Mouse (Mus musculus) large intestine, adult 2 months (tissue): ENCODE data around the gene Zfp644. TPM values are rescaled to one million over a fixed set of nuclear protein-coding genes. Genes with fewer than 3 reads are reported as not detected.

Source experiments
- DNase-seq: peaks from one replicate; pipeline ENCODE4 v3.0.0-alpha.2; 2012; ENCODE audit warnings: low read depth, low spot score
- WGBS: fragments of 180-500 bp; shearing (Covaris S2); methylation state at CpG from one replicate; pipeline ENCODE4 v1.1.7; 2018; 5-methylcytosine and 5-hydroxymethylcytosine counted together
- polyA plus RNA-seq: library from polyadenylated mRNA; depleted of rRNA; stranded (reverse); fragments of >200 nt; gene quantifications from 2 replicates; pipeline ENCODE4 v1.2.3, GENCODE M21; 2012

Zfp644 gene
- polyA plus RNA-seq, 1 experiment, result 3.7 TPM

DNA sequence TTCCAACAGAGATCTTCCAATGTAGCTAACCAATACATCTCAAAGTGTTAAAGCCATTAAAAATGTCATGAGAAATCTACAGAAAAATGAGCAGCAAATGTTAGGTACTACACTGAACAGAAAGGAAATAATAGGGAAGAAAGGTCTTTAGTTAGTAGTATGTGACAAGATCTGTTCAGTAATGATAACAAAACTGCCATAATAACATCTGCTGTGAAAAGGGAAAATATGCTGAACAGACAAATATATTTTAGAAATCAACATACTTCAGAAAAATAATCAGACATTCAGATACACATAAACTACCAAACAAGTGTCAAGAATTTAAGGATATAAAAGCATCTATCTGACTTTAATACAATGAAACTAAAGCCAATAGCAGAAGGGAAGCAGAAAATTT is 24.5 kb downstream of the Zfp644 start:
- DNase-seq, result no peak

DNA sequence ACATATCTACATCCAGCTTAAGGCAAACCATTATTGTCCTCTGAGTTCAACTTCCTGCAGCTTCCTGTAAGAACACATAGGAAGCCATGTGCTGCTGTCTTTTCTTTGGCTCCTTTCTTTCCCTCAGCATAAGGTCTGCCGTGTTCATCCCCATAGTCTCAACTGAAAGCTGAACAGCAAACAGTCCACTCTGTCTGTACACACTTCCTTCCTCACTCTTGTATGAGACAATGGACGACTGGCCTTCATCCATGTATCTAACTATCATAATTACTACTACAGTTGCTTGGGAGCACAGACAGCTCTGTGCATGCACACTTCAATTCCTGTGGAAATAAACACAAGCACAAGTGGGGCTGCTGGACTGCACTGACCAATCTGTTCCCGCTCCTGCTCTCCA is 25.2 kb downstream of the Zfp644 start:
- no peak for DNase-seq
- WGBS, result 47% methylated on average over 3 of the region's 3 CpGs

DNA sequence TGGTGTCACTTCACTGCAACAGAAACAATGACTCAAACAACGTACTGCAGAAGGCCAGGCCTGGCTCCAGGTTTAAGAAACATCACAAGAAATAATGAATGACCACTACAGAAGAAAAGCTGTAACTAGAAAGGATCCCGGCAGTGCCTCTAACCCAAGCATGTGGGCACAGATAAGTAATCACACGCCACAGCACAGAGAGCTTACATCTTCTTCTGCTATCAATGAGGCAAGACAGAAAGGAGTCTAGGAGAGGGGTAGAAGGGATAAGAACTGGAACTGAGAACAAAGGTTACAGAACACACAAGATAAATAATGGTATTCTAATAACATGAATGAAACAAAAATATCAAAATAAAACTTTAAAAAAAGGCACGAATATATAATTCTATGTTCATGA is 32.2 kb downstream of the Zfp644 start:
- WGBS, result 94% methylated on average over 4 of the region's 4 CpGs
- no peak for DNase-seq

DNA sequence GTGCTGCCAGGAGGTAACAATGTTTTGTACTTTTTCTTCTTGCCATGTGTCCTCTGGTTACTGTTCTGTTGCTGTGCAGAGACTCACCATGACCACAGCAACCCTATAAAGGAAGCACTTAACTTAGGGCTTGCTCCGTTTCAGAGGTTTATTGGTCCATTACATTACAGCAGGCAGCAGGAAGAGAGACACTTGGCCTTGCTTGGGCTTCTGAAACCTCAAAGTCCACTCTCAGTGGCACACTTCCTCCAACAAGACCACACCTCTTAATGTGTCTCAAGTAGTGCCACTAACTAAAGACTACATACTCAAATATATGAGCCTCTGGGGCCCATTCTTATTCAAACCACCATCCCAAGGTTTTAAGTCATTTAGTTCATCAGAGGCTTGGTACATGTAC is 36.2 kb downstream of the Zfp644 start:
- DNase-seq, result peak; percentile 7
- WGBS, result 16% methylated on average over 1 of the region's 1 CpGs

DNA sequence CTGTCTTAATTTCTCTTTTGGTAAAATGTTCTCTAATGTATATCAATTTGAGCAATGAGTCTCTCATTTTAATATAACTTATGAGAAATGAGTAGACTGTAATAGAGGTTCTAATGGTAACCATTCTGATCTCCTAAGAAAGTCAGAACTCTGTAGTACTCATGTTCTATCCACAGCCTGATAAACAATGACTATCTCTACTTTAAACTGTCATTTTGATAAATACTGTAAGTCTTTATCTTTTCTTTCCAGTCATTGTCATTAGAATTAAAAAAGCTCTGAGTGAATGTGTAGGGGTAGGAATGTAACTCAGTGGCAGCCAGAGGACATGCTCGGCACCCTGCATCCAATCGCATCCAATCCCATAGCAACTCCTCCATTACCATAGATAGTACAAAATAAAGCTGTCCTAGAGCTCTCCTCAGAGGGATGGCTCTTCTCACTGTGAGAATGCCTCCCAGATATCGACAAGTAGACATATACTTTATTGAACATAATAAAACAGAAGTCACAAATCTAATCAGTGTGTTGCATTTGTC is 44.2 kb downstream of the Zfp644 start:
- DNase-seq, result no peak
- 85% methylated on average over 3 of the region's 3 CpGs for WGBS

DNA sequence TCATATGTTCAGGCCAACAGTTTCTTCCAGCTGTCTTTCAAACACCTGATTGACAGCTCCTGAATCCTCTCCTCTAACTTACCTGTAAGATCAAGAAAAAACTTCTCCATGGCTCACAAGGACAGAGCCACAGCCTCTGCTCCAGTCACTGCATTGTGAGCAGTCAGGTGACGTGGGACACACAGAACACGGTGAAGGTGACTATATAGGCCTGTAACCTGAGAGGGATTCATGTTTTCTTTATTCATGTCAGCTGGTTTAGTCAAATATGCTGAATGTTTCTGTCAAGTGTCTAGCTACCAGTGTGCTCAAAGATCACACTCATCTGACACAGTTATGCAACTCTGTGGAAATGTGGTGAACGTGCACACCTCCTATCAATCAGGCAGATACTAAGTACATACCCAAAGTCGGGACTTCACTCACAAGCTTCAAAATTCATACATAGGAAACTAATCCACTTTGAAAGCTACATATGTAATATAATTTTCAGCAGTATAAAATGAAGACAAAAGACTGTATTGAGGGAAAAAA is 44.8 kb downstream of the Zfp644 start:
- 92% methylated on average over 4 of the region's 4 CpGs for WGBS

DNA sequence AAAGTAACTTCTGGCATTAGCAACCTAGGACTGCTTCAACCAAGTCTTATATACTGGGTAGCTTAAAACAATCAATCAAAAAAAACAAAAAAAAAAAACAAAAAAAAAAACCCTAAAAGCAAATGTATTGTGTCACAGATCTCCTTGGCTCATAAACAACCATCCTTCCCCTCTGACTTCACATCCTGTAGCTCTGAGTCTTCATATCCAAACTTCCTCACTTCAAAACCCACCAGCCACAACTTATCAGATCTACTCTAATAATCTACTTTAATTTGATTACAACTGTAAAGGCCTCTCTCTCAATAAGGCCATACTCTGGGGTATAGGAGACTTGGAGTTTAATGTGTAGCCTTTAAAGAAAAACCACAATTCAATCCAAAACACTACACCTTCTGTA is 47.1 kb downstream of the Zfp644 start:
- DNase-seq, result no peak

More for the DNA sequence above, 44.8 kb downstream of the Zfp644 start:
- no peak for DNase-seq

DNA sequence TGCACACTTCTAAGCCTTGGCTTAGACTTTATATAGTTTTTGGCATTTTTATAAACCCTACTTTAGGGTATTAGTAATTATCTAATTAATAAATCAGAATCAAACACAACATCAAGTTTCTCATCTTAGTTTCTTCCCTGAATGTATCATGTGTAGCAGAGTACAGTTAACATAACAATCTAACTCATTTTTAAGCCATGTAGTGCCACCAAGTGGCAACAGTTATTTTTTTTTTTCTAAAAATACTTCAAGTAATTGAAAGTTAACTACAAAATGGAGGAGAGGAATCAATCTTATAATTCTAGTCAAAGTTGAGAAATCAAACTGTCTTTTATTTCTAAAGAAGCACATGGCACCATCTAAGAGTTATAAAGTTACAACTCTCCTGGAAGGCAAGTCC is 47.6 kb downstream of the Zfp644 start:
- no peak for DNase-seq

DNA sequence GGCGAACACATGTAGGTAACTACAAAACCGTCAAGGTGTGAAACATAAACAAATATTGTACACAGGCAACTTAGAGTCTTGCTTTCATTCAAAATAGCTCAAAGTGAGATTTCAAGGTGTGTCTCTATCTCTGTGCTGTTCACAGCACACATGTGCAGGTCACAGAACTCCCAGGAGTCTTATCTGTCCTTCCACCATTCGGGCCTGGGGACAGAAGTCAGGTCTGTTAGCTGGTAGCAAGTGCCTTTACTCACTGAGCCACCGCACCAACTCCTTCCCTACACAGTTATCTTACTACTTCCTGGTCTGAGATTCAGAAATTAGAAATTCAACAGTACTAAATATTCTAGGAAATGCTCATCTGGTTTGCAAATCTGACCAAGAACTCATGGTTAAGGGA is 53.7 kb downstream of the Zfp644 start:
- DNase-seq, result no peak
- WGBS, result 91% methylated on average over 4 of the region's 4 CpGs

DNA sequence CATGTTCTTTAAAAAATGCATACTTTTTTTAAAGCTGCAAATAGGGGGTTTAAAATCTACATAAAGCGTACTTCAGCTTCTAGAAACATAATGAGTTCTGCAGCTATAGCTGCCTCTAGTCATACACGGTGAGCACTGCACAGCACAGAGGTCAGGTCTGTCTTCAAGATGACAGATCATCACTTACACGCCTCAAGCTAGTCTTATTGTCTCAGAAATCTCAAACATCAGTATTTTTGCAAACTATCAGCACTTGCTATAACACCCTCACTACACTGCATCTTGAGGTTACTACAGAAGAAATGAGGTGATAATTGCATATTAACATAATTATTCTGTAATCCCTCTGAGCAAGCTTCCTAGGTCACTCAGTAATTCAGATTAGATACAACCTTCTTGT is 55.2 kb downstream of the Zfp644 start:
- 93% methylated on average over 3 of the region's 3 CpGs for WGBS
- no peak for DNase-seq

DNA sequence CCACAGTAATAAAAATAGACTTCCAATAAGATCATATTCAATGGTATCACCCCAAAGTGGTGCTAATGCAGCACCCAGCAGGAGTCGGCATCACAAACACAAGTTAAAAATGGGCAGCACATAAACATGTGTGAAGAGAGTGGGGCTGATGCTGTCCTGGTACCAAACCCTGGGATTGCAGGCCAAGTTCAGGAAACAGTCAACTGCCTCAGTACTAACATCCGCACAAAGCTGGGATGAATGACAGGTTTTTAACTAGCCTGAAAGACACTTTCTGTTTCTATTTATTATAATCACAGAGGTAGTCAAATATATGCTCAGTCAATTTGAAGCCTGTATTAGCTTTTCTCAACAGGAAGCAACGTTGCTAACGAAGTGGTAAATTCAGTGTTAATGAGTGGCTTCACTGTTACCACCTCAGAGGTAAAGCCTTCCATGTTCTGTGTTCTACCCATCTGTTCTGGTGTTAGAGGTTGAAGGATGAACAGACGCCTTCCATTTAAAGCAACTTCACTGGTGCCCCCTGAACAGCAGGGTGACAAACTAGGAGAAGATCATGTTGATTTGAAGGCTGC is 56.8 kb downstream of the Zfp644 start:
- WGBS, result 71% methylated on average over 5 of the region's 5 CpGs
- no peak for DNase-seq

DNA sequence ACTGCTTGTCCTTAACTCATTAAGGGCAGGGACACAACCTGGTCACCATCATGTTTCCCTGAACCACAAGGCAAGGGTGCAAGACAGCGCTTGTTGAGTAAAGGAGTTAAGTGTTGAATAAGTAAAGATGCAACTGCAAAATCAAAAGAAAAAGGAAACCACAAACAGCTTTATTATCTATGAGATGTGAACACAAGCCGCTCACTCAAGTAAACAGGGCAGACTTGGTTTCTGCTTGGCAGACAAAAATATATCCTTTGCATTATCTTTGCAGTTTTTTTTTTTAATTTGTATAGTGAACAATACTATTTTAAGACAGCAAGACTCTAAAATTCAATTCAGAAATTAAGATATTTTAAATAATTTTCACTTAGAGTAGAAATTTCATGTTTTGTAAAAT is 57.5 kb downstream of the Zfp644 start:
- 93% methylated on average over 2 of the region's 2 CpGs for WGBS
- no peak for DNase-seq

DNA sequence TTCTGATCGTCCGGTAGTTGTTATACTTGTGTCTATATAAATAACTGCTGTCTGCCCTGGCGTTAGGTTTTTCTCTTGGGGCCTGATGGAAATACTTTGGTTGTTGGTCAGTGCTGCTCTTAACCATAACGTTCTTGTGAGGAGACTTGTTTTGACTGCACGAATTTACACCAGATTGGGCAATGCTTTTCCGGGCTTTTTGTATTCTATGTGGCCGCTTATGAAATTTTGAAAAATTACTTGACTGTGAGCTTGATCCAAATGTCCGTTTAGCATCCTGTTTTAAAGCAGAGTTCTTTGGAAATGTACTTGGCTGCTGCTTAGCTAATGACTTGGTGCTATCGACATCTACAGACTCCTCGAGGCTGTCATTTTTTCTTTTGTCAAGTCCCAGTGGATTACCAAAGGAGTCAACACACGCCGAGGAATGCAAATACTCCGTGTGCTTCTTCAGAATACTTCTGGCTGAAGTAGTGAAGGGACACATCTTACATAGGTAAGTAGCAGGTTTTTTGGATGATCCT is 60.6 kb downstream of the Zfp644 start:
- WGBS, result 87% methylated on average over 13 of the region's 13 CpGs
- no peak for DNase-seq

DNA sequence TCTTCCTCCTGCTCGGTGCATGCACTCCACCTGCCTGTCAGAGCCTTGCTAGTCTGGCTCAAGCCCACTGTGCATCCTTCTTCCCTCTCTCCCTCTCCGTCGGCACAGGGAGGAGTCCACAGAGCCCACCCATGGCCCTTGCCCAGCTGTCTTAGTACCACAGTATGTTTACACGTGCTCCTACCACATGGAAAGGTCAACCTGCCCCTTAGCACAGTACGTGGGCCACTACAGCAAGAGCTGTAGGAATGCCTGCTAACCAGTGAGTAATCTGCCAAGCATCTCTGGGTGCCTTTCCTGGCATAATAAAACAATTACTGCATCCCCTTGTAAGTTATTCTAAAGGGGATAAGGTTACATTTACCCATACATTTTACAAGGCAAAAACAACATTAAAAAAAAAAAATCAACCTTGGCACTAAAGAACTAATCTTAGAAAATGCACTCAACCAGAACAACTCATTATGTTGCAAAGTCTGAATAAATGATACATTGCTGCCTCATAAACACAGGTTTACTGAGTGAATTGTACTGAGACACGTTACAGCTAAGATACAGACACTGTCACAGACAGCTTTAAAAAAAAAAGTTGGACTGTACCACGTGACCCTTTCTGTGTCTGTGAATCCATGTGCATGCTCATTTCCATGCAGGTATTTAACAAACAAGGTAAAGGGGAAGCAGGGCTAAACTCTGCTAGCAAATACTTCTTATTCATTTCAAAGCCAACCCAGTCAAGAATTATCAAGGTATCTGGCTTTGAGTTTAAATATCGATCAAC is 68.5 kb downstream of the Zfp644 start:
- 62% methylated on average over 8 of the region's 8 CpGs for WGBS

DNA sequence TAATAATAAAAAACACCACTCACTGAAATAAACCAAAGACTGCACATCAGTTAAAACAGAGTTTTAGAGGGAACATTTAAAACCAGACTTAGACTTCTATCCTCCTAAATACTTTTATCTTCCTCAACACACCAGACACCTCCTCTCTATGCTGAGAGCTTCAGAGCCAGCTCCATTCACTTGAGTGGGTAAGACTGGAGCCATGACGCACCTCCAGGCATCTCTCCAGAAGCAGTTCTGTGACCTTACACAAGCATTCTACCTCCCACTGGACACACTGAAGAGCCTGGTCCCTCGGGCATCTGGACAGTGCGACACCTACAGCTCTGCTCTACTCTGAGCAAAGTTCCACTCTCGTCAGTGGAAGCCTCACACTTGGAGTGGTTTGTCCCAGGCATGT is 73.8 kb downstream of the Zfp644 start:
- 90% methylated on average over 4 of the region's 4 CpGs for WGBS

More for the DNA sequence above, 68.5 kb downstream of the Zfp644 start:
- DNase-seq, result no peak

DNA sequence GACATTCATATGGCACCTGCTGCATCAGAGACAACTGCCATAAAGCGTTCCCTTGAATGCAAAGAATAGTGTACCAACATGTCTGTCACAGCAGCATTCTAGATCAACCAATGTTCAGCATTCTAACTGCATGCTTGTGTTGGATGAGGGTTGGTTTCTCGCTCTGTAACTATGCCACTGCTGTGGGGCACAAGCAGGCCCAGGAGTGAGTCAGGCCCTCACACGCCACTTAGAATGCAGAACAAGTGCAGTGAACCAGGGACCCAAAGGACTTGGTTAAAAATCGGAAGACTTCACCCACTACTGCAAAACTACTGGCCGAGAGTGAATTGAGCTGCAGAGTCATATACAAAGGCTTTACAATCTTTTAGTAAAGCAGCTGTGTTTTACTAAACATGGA is 74.9 kb downstream of the Zfp644 start:
- 86% methylated on average over 5 of the region's 5 CpGs for WGBS
- no peak for DNase-seq

More for the DNA sequence above, 73.8 kb downstream of the Zfp644 start:
- DNase-seq, result no peak

DNA sequence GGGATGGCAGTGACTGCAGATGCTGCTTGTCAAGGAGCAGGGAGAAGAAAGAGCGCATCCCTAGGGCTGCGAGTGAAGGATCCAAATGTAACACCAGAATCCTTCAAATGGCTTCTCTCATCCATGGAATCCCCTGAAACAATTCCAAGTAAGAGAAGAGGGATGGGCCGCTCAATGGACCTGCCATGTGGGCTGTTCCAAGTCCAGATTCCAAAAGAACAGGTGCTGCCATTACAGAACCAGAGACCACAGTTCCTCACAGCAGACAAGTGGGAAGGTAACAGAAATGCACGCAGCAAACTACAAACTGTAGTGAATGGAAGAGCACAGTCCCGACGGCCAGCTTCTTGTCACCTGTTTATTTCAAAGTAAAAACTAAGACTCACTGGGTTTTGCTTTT is 76.6 kb downstream of the Zfp644 start:
- DNase-seq, result no peak
- 90% methylated on average over 6 of the region's 6 CpGs for WGBS

DNA sequence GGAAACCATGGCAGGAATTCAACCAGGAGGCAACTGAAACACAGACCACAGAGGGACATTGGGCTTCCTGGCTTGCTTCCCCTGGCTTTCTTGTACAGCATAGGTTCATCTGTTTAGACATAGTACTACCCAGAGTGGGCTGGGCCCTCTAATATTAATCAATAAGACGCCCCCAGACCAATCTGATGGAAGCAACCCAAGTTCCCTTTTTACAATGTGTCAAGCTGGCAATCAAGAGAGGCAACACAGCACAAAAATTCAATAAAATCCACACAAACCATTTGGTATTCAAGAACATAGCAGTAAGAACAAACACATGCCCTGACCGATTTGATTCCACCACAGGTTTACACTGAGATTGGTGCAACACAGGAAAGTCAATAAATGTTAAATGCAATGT is 82.1 kb downstream of the Zfp644 start:
- DNase-seq, result no peak
- WGBS, result 74% methylated on average over 2 of the region's 2 CpGs

DNA sequence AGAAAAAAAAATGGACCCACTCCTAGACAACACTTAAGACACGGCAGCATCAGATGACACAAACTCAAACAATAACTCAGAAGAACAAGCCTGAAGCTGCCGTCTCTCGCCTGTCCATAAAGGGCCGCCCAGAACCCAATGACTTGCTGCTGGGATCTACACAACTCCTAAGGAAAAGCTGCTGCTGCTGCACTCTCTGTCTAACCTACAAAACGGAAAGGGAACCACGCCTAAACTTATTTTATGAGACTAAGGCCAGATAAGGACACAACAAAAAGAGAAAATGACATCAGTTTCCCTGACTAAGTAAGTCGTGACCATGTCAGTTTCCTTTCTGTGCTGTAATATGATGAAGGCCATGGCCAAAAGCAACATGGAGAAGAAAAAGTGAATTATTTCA is 82.5 kb downstream of the Zfp644 start:
- DNase-seq, result peak; percentile 19
- 51% methylated on average over 7 of the region's 7 CpGs for WGBS

DNA sequence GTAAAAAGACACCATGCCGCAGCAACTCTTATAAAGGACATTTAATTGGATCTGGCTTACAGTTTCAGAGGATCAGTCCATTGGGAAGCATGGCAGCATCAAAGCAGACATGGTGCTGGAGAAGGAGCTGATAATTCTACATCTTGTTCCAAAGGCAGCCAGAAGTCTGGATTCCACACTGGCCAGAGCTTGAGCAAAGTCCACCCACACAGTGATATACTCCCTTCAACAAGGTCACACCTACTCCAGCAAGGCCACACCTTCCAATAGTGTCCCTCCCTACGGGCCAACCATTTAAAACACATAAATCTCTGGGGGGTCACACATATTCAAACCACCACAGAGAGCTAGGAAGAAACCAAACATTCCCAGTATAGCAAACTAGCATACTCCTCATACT is 84.9 kb downstream of the Zfp644 start:
- 67% methylated on average over 2 of the region's 2 CpGs for WGBS

DNA sequence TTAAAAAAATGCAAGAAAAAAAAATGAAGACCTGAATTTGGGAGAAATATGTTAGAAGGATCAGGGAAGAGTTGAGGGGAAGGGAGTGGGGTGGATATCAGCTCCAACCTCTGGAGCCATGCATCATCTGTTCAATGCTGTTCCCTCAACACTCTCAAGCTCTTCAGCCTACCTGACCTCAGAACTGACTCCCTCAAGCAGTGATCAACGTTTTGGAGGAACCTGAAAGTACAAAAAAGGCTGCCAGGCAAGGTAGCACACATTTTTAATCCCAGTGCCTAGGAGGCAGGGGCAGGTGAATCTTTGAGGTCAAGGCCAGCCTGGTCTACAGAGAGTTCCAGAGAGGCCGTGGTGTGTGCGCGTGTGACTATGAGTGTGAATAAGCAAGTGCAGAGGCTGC is 88.3 kb downstream of the Zfp644 start, which contains the start of gene Gm17304:
Gm17304 (plus strand) TSS at position 301 of the 400 bp plus-strand sequence.
- no peak for DNase-seq
- WGBS, result 90% methylated on average over 4 of the region's 4 CpGs

More for the DNA sequence above, 84.9 kb downstream of the Zfp644 start:
- peak; percentile 10 for DNase-seq
